Mouse (Mus musculus): ENCODE results near the gene Thoc6.

DNA sequence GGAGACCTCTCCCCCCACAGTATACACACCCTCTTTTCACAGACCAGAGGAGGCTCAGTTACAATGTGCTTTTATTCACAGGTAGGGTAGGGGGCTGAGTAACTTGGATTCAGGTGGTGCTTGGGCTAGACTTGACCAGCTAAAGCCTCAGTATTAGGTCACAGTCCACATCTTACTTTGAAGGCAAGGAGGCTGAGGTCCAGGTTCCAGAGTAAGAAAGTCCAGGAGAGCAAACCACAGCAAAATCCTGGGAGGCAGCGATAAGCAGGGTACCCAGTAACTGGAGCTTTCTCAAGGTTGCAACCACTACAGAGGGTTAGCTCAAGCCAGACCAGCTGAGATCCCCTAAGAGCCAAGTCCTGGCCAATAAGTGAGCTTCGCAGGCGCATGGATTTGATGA is 8.8 kb upstream of the Thoc6 start:
- TF ChIP-seq EP300 (IDR thresholded peaks at IDR 0.05; ENCODE audit: low read depth) (no peak), CTCF (IDR thresholded peaks at IDR 0.05; ENCODE audit: low read depth) (no peak)

All from liver, postnatal 0 days (tissue).